Mouse (Mus musculus) CH12.LX (cell line): ENCODE data around the gene Apobr.

Experiments
- BHLHE40 ChIP-seq: IDR thresholded peaks from 2 replicates; pipeline ENCODE4 v1.6.1; 2011; ENCODE audit warnings: mild to moderate bottlenecking, low read depth, low read length, improper control_type of control experiment
- CTCF ChIP-seq, 2 experiments: IDR thresholded peaks in 1 of 2; conservative IDR thresholded peaks in 1 of 2; 2 replicates each; pipeline ENCODE4 v1.5.1; 2011 to 2012; ENCODE audit warnings: low read depth in 2 of 2, low read length in 2 of 2, improper control_type of control experiment in 1 of 2, inconsistent platforms in 1 of 2, mild to moderate bottlenecking in 1 of 2, moderate library complexity in 1 of 2
- ELF1 ChIP-seq: IDR thresholded peaks from 2 replicates; pipeline ENCODE4 v1.6.1; 2014; ENCODE audit warnings: low read depth, mild to moderate bottlenecking, inconsistent platforms, low read length, improper control_type of control experiment
- ETS1 ChIP-seq: conservative IDR thresholded peaks from 2 replicates; pipeline ENCODE4 v1.6.1; 2012; ENCODE audit warnings: low read depth, mild to moderate bottlenecking, inconsistent platforms, low read length, improper control_type of control experiment, moderate library complexity
- MAZ ChIP-seq: IDR thresholded peaks from 2 replicates; pipeline ENCODE4 v1.6.1; 2012; ENCODE audit warnings: low read depth, mild to moderate bottlenecking, inconsistent platforms, low read length, improper control_type of control experiment, moderate library complexity
- NRF1 ChIP-seq: IDR thresholded peaks from 2 replicates; pipeline ENCODE4 v1.6.1; 2014; ENCODE audit warnings: low read depth, mild to moderate bottlenecking, inconsistent platforms, low read length, improper control_type of control experiment, moderate library complexity
- POLR2A ChIP-seq: IDR thresholded peaks from 2 replicates; pipeline ENCODE4 v1.6.1; 2011; ENCODE audit warnings: low read depth, mild to moderate bottlenecking, improper control_type of control experiment, low read length
- UBTF ChIP-seq: IDR thresholded peaks from 2 replicates; pipeline ENCODE4 v1.6.1; 2012; ENCODE audit warnings: low read depth, mild to moderate bottlenecking, inconsistent platforms, low read length, improper control_type of control experiment, moderate library complexity
- ZNF384 ChIP-seq: IDR thresholded peaks from 2 replicates; pipeline ENCODE4 v1.6.1; 2012; ENCODE audit warnings: low read depth, low read length, improper control_type of control experiment, inconsistent platforms

DNA sequence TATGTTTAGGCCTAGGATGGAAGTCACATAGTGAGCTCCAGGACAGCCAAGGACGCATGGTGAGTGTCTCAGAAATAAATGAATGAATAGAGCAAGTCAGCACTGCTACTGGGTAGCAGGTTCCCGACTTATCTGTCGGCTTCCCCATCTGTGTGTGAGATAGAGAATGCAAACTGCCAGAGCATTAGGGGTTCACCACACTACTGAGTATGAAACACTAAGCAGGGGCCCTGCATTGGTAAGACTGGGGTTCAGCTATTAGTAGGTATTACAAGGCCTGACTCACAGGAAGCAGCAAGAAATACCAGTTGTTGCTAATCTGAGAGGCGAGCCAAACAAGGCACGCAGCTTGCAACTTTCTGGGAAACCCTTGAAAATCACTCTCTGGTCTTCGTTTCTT is 14.2 kb downstream of the Apobr start:
- no peak for TF ChIP-seq MAZ
- TF ChIP-seq CTCF (conservative IDR thresholded peaks at IDR 0.05 in 1 of 2, IDR thresholded peaks at IDR 0.05 in 1 of 2; ENCODE audit: low read depth in 2 of 2, low read length in 2 of 2) = no peak
- no peak for TF ChIP-seq ZNF384
- TF ChIP-seq POLR2A = no peak
- TF ChIP-seq ETS1 = no peak
- no peak for TF ChIP-seq NRF1
- no peak for TF ChIP-seq ELF1
- no peak for TF ChIP-seq UBTF
- TF ChIP-seq BHLHE40 = no peak
